Mouse (Mus musculus): ENCODE results near the gene Chst11. TPM values are rescaled to one million over a fixed set of nuclear protein-coding genes. Genes with fewer than 3 reads are reported as not detected.

Chst11 gene
- polyA plus RNA-seq, 1 experiment, result 10.4 TPM

- Histone ChIP-seq H3K36me3 (replicated peaks; ENCODE audit: low read length) (peaks cover 50% of the 10 kb centered on the region), H3K4me3 (replicated peaks) (no peak overlapping the region), H3K27me3 (replicated peaks) (no peaks in the 10 kb centered on the region), H3K9me3 (no peaks in the 10 kb centered on the region), H3K4me1 (peaks cover 96% of the 10 kb centered on the region)
- TF ChIP-seq FLI1 (IDR thresholded peaks at IDR 0.05; ENCODE audit: low read length) (no peak), GATA1 (IDR thresholded peaks at IDR 0.05; ENCODE audit: borderline replicate concordance, low read length) (no peak)
Observed at GRCm38 (mm10) chr10:83042613-83043477, 57.5 kb downstream of the Chst11 start.

GRCm38 (mm10) chr10:83043478-83044259 lies 58.4 kb downstream of the Chst11 start:
- H3K27me3 ChIP-seq (replicated peaks), result no peaks in the 10 kb centered on the region
- peaks cover 52% of the 10 kb centered on the region for H3K36me3 ChIP-seq (replicated peaks; ENCODE audit: low read length)
- peak overlapping the region; percentile 82 for H3K4me3 ChIP-seq (replicated peaks)
- TF ChIP-seq FLI1 (IDR thresholded peaks at IDR 0.05; ENCODE audit: low read length) (no peak), GATA1 (IDR thresholded peaks at IDR 0.05; ENCODE audit: borderline replicate concordance, low read length) (no peak)
- H3K4me1 ChIP-seq, result peaks cover 92% of the 10 kb centered on the region
- H3K9me3 ChIP-seq, result no peaks in the 10 kb centered on the region

GRCm38 (mm10) chr10:83049174-83049780 lies 64.0 kb downstream of the Chst11 start:
- Histone ChIP-seq H3K4me3 (replicated peaks) (no peak overlapping the region), H3K36me3 (replicated peaks; ENCODE audit: low read length) (peaks cover 83% of the 10 kb centered on the region), H3K27me3 (replicated peaks) (no peaks in the 10 kb centered on the region), H3K4me1 (peaks cover 79% of the 10 kb centered on the region), H3K9me3 (no peaks in the 10 kb centered on the region)
- no peak for TF ChIP-seq FLI1 (IDR thresholded peaks at IDR 0.05; ENCODE audit: low read length)
- TF ChIP-seq GATA1 (IDR thresholded peaks at IDR 0.05; ENCODE audit: borderline replicate concordance, low read length), result no peak

- no peak overlapping the region for H3K4me3 ChIP-seq (replicated peaks)
- H3K9me3 ChIP-seq, result no peaks in the 10 kb centered on the region
- H3K27me3 ChIP-seq (replicated peaks), result no peaks in the 10 kb centered on the region
- H3K4me1 ChIP-seq, result peaks cover 85% of the 10 kb centered on the region
- H3K36me3 ChIP-seq (replicated peaks; ENCODE audit: low read length), result peaks cover 72% of the 10 kb centered on the region
- TF ChIP-seq FLI1 (IDR thresholded peaks at IDR 0.05; ENCODE audit: low read length), result no peak
- no peak for TF ChIP-seq GATA1 (IDR thresholded peaks at IDR 0.05; ENCODE audit: borderline replicate concordance, low read length)
Observed at GRCm38 (mm10) chr10:83053886-83054550, 68.7 kb downstream of the Chst11 start.

- Histone ChIP-seq H3K27me3 (replicated peaks) (no peaks in the 10 kb centered on the region), H3K4me3 (replicated peaks) (no peak overlapping the region), H3K4me1 (peaks cover 86% of the 10 kb centered on the region), H3K36me3 (replicated peaks; ENCODE audit: low read length) (peaks cover 72% of the 10 kb centered on the region), H3K9me3 (no peaks in the 10 kb centered on the region)
- TF ChIP-seq GATA1 (IDR thresholded peaks at IDR 0.05; ENCODE audit: borderline replicate concordance, low read length) (no peak), FLI1 (IDR thresholded peaks at IDR 0.05; ENCODE audit: low read length) (no peak)
Observed at GRCm38 (mm10) chr10:83056291-83056690, 71.0 kb downstream of the Chst11 start.

GRCm38 (mm10) chr10:83056866-83057265 lies 71.6 kb downstream of the Chst11 start:
- H3K36me3 ChIP-seq (replicated peaks; ENCODE audit: low read length), result peaks cover 75% of the 10 kb centered on the region
- H3K9me3 ChIP-seq, result no peaks in the 10 kb centered on the region
- H3K27me3 ChIP-seq (replicated peaks), result no peaks in the 10 kb centered on the region
- TF ChIP-seq FLI1 (IDR thresholded peaks at IDR 0.05; ENCODE audit: low read length) (no peak), GATA1 (IDR thresholded peaks at IDR 0.05; ENCODE audit: borderline replicate concordance, low read length) (no peak)
- H3K4me1 ChIP-seq, result peaks cover 81% of the 10 kb centered on the region
- H3K4me3 ChIP-seq (replicated peaks), result no peak overlapping the region

- Histone ChIP-seq H3K27me3 (replicated peaks) (no peaks in the 10 kb centered on the region), H3K36me3 (replicated peaks; ENCODE audit: low read length) (peaks cover 77% of the 10 kb centered on the region)
- TF ChIP-seq GATA1 (IDR thresholded peaks at IDR 0.05; ENCODE audit: borderline replicate concordance, low read length) (no peak), FLI1 (IDR thresholded peaks at IDR 0.05; ENCODE audit: low read length) (no peak)
Observed at GRCm38 (mm10) chr10:83060066-83060782, 74.9 kb downstream of the Chst11 start.

GRCm38 (mm10) chr10:83062315-83062714 lies 77.0 kb downstream of the Chst11 start:
- H3K4me1 ChIP-seq, result peaks cover 82% of the 10 kb centered on the region
- H3K9me3 ChIP-seq, result no peaks in the 10 kb centered on the region
- H3K36me3 ChIP-seq (replicated peaks; ENCODE audit: low read length), result peaks cover 71% of the 10 kb centered on the region
- H3K4me3 ChIP-seq (replicated peaks), result no peak overlapping the region
- H3K27me3 ChIP-seq (replicated peaks), result no peaks in the 10 kb centered on the region
- TF ChIP-seq FLI1 (IDR thresholded peaks at IDR 0.05; ENCODE audit: low read length) (no peak), GATA1 (IDR thresholded peaks at IDR 0.05; ENCODE audit: borderline replicate concordance, low read length) (no peak)

More at GRCm38 (mm10) chr10:83060066-83060782, 74.9 kb downstream of the Chst11 start:
- Histone ChIP-seq H3K9me3 (no peaks in the 10 kb centered on the region), H3K4me3 (replicated peaks) (no peak overlapping the region), H3K4me1 (peaks cover 80% of the 10 kb centered on the region)

- H3K4me1 ChIP-seq, result peaks cover 83% of the 10 kb centered on the region
- TF ChIP-seq GATA1 (IDR thresholded peaks at IDR 0.05; ENCODE audit: borderline replicate concordance, low read length) (no peak), FLI1 (IDR thresholded peaks at IDR 0.05; ENCODE audit: low read length) (no peak)
Observed at GRCm38 (mm10) chr10:83064796-83065195, 79.5 kb downstream of the Chst11 start.

More at GRCm38 (mm10) chr10:83064796-83065195, 79.5 kb downstream of the Chst11 start:
- Histone ChIP-seq H3K36me3 (replicated peaks; ENCODE audit: low read length) (peaks cover 62% of the 10 kb centered on the region), H3K9me3 (no peaks in the 10 kb centered on the region), H3K4me3 (replicated peaks) (no peak overlapping the region), H3K27me3 (replicated peaks) (no peaks in the 10 kb centered on the region)

Data from megakaryocyte, embryonic 14.5 days (primary cell).